Comparison of ENCODE assay signal across 8 mouse cellular contexts in genomic region chr13:101766605-101767012, GRCm38 (mm10). TPM values are rescaled to one million over a fixed set of nuclear protein-coding genes. Genes with fewer than 3 reads are reported as not detected.
DNase-seq lines count a peak whose midpoint lies in the region; ATAC-seq and TF ChIP-seq lines count a peak whose summit lies in the region.

No protein-coding gene starts in this region.

- no peak for TF ChIP-seq CTCF in C2C12 (IDR thresholded peaks at IDR 0.05; ENCODE audit: control insufficient read depth, insufficient read depth, insufficient read length)
- no peak for TF ChIP-seq CTCF in liver, embryonic 14.5 days (IDR thresholded peaks at IDR 0.05; ENCODE audit: low read depth)

- peak overlapping the region; percentile 79 for H3K4me3 ChIP-seq in heart, embryonic 10.5 days
- H3K4me3 ChIP-seq in C2C12 (ENCODE audit: insufficient read depth, poor library complexity, severe bottlenecking) = peak overlapping the region; percentile 45
- peak overlapping the region; percentile 79 for H3K4me3 ChIP-seq in forebrain, embryonic 15.5 days
- peak overlapping the region; percentile 66 to 86 for H3K4me3 ChIP-seq in liver, embryonic 14.5 days (ENCODE audit: insufficient read depth in 1 of 2, low read depth in 2 of 2, low read length in 2 of 2)

- H3K4me2 ChIP-seq in forebrain, embryonic 15.5 days (replicated peaks) = peak overlapping the region; percentile 83
- peak overlapping the region; percentile 75 for H3K4me2 ChIP-seq in liver, embryonic 14.5 days (ENCODE audit: low read depth)

- H3K9ac ChIP-seq in forebrain, embryonic 15.5 days (replicated peaks) = peak overlapping the region; percentile 88
- peak overlapping the region; percentile 88 for H3K9ac ChIP-seq in liver, embryonic 14.5 days (replicated peaks)

- no peaks in the 10 kb centered on the region for H3K27me3 ChIP-seq in heart, embryonic 10.5 days (ENCODE audit: insufficient read depth, poor library complexity, severe bottlenecking)
- no peaks in the 10 kb centered on the region for H3K27me3 ChIP-seq in C2C12 (ENCODE audit: control insufficient read depth, insufficient read depth, insufficient read length)
- H3K27me3 ChIP-seq in forebrain, embryonic 15.5 days = no peaks in the 10 kb centered on the region
- no peaks in the 10 kb centered on the region for H3K27me3 ChIP-seq in liver, embryonic 14.5 days (ENCODE audit: control insufficient read depth, insufficient read depth, low read length)

- DNase-seq in heart, embryonic 10.5 days (ENCODE audit: low spot score) = no peak
- no peak for DNase-seq in heart, postnatal 10 days
- DNase-seq in liver, embryonic 14.5 days (ENCODE audit: low read depth in 3 of 3, low spot score in 3 of 3) = no peak
- no peak for DNase-seq in c-Kit-positive CD71-positive TER-119-positive erythroid progenitor cells, embryonic 14.5 days (ENCODE audit: low spot score)
- no peak for DNase-seq in T-cell, adult 2 months (ENCODE audit: low spot score)
- DNase-seq in right cerebral cortex, postnatal 4 days = no peak

- H3K4me1 ChIP-seq in heart, embryonic 10.5 days = peaks cover 44% of the 10 kb centered on the region
- H3K4me1 ChIP-seq in forebrain, embryonic 15.5 days = peaks cover 31% of the 10 kb centered on the region
- H3K4me1 ChIP-seq in liver, embryonic 14.5 days (replicated peaks; ENCODE audit: control insufficient read depth in 2 of 2, insufficient read depth in 2 of 2, low read length in 1 of 2) = peaks cover 42 to 59% of the 10 kb centered on the region in 2 experiments

- H3K79me2 ChIP-seq in C2C12 (ENCODE audit: control insufficient read depth, insufficient read depth) = peaks cover 60% of the 10 kb centered on the region

- ATAC-seq in forebrain, embryonic 15.5 days (replicated peaks) = no peak
- ATAC-seq in liver, embryonic 14.5 days (ENCODE audit: insufficient read depth) = no peak

- 1% methylated on average over 5 of the region's 5 CpGs for WGBS in heart, embryonic 10.5 days
- under 1% methylated on average over 5 of the region's 5 CpGs for WGBS in forebrain, embryonic 15.5 days
- WGBS in liver, embryonic 14.5 days (ENCODE audit: insufficient replicate concordance) = 1% methylated on average over 5 of the region's 5 CpGs

- intact Hi-C loops in heart, postnatal 10 days (cut with DNase I) = loop anchor here (2.0 to 5.0 kb wide), 2 partner anchors 32 to 226 kb away; no protein-coding TSS in a partner anchor

- no peaks in the 10 kb centered on the region for H3K36me3 ChIP-seq in heart, embryonic 10.5 days
- no peaks in the 10 kb centered on the region for H3K36me3 ChIP-seq in C2C12 (ENCODE audit: control insufficient read depth, insufficient read depth)
- H3K36me3 ChIP-seq in forebrain, embryonic 15.5 days = no peaks in the 10 kb centered on the region
- no peaks in the 10 kb centered on the region for H3K36me3 ChIP-seq in liver, embryonic 14.5 days (replicated peaks; ENCODE audit: control insufficient read depth, insufficient read depth, low read depth)

- H3K9me3 ChIP-seq in heart, embryonic 10.5 days = no peaks in the 10 kb centered on the region
- H3K9me3 ChIP-seq in forebrain, embryonic 15.5 days = no peaks in the 10 kb centered on the region
- H3K9me3 ChIP-seq in liver, embryonic 14.5 days (ENCODE audit: control insufficient read depth, low read length) = no peaks in the 10 kb centered on the region

- H3K27ac ChIP-seq in heart, embryonic 10.5 days = peak overlapping the region; percentile 94
- H3K27ac ChIP-seq in forebrain, embryonic 15.5 days (replicated peaks) = peak overlapping the region; percentile 96
- H3K27ac ChIP-seq in liver, embryonic 14.5 days = peak overlapping the region; percentile 41; the same call in 1 of the 2 replicates

- peaks cover 39% of the 10 kb centered on the region for H3K79me3 ChIP-seq in C2C12 (ENCODE audit: low read depth)

- H3ac ChIP-seq in C2C12 (ENCODE audit: control insufficient read depth, insufficient read length, low read depth) = peak overlapping the region; percentile 59

- TF ChIP-seq EP300 in liver, embryonic 14.5 days (IDR thresholded peaks at IDR 0.05; ENCODE audit: low read depth) = no peak

TF ChIP-seq in C2C12, 6 proteins besides CTCF, POLR2A, EP300 and RAD21:
- no peak for TF ChIP-seq CEBPB (IDR thresholded peaks at IDR 0.05; ENCODE audit: low read depth)
- TF ChIP-seq MYOG (IDR thresholded peaks at IDR 0.05; ENCODE audit: control insufficient read depth, extremely low read depth, insufficient read length) = no peak
- TF ChIP-seq MYOD1 (IDR thresholded peaks at IDR 0.05; ENCODE audit: control insufficient read depth, insufficient read length, low read depth) = no peak
- no peak for TF ChIP-seq USF1 (IDR thresholded peaks at IDR 0.05; ENCODE audit: low read depth)
- TF ChIP-seq MAX (IDR thresholded peaks at IDR 0.05) = no peak
- no peak for TF ChIP-seq FOSL1 (IDR thresholded peaks at IDR 0.05; ENCODE audit: insufficient read depth, low read length, poor library complexity, severe bottlenecking)

RNA-seq across cellular contexts. Expression of gene Pik3r1, which starts 1.4 kb away (rescaled TPM):
- 13.6 and 14.4 TPM in 2 replicates for polyA plus RNA-seq in heart, embryonic 10.5 days (2016; fragmentation: Nextera tagmentation; extraction: Ambion mirVana)
- 10 to 100 TPM; 42.0 to 84.3 TPM for total RNA-seq in heart, postnatal 10 days (2021)
- 7.3 TPM for polyA plus RNA-seq in C2C12 (2012; fragmentation: generic; extraction: Trizol)
- 39.3 and 40.3 TPM in 2 replicates for polyA plus RNA-seq in forebrain, embryonic 15.5 days (2015; fragmentation: Nextera tagmentation; extraction: Ambion mirVana)
- polyA plus RNA-seq in liver, embryonic 14.5 days (2012; rRNA removed) = 6.6 and 10.3 TPM in 2 replicates
- 23.7 and 25.5 TPM in 2 replicates for polyA plus RNA-seq in liver, embryonic 14.5 days (2014; fragmentation: Nextera tagmentation; extraction: Ambion mirVana)

Comparison
In these comparisons a context has a peak if more than half of its experiments do, and no peak if none do; other contexts are left out.
1. H3K27ac ChIP-seq: peak in every context shown above with its lines; median percentile 96 in forebrain, embryonic 15.5 days; 94 in heart, embryonic 10.5 days; 41 in liver, embryonic 14.5 days.